Mouse (Mus musculus): ENCODE data around the gene Arfgap1.

Arfgap1 gene

GRCm38 (mm10) chr2:180986449-180986848 is 19.4 kb downstream of the Arfgap1 start, which contains the start of gene Col20a1:
TSS of gene Col20a1 (plus strand) at chr2:180986535.
- no peak for DNase-seq (ENCODE audit: low spot score in 2 of 2)

GRCm38 (mm10) chr2:180987001-180987400 is 20.0 kb downstream of the Arfgap1 start:
- no peak for DNase-seq (ENCODE audit: low spot score in 2 of 2)

- DNase-seq (ENCODE audit: low spot score in 2 of 2), result no peak
These were observed 20.5 kb downstream of the Arfgap1 start for GRCm38 (mm10) chr2:180987432-180988030.

GRCm38 (mm10) chr2:180988347-180988913 is 21.4 kb downstream of the Arfgap1 start:
- DNase-seq (ENCODE audit: low spot score in 2 of 2), result no peak

DNA sequence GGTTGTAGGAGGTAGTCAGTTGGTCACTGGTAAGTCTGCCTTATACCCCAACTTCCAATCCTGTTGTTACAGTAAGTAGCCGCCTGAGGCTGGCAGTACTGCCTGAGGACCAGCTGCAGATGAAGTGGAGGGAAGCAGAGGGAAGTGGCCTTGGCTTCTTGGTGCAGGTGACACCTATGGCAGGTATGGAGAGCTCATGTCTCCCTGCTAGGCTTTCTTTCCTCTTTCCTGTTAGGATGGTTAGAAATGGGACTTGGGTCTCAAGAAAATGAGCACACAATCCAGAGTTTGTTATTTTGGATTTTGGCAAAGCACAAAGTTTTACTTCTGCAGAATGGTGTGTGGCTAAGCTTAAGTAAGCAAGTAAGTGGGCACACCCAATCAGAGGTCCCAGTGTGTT is 21.9 kb downstream of the Arfgap1 start:
- DNase-seq (ENCODE audit: low spot score in 2 of 2), result no peak

DNA sequence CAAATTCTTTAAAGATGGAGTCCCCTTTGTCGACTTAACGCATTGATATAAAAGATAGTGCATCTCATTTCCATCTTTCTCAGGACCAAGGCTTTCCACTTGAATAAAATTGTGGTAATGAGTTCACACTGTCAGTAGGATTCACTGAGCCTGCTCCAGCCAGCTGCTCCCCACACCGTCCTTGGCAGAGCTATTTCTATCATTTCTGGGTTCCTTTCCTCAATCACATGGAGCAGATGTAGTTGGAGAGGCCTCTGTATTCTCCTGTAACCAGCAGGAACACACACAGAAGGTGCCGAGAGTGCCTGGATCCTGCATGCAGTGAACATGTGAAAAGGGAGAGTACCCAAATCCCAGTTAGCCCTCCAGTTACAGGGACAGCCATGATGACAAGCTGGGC is 23.3 kb downstream of the Arfgap1 start:
- no peak for DNase-seq (ENCODE audit: low spot score in 2 of 2)

DNA sequence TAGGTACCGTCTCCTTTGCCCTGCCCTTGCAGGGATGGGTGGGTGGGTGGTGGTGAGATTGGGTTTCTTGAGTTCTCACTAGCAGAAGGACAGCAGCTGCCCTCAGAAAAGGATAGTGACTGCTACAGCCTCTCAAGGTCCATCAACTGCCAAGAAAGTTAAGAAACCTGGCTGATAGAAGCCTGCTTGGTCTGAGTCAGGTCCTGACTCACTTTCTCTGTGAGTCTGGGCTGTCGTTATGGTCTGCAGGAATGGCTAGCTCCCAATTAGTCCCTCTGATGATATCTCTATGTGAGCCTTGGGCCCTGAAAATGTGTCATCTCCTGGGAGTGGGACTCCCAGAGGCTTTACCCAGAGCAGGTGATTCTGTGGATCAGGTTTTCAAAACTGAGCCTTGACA is 27.3 kb downstream of the Arfgap1 start:
- no peak for DNase-seq (ENCODE audit: low spot score in 2 of 2)

- no peak for DNase-seq (ENCODE audit: low spot score in 2 of 2)
These were observed 28.4 kb downstream of the Arfgap1 start for GRCm38 (mm10) chr2:180995457-180995856.

GRCm38 (mm10) chr2:180996436-180996835 is 29.4 kb downstream of the Arfgap1 start:
- DNase-seq (ENCODE audit: low spot score in 2 of 2), result peak in 1 of 2 experiments; percentile 33

- DNase-seq (ENCODE audit: low spot score in 2 of 2), result no peak
These were observed 29.9 kb downstream of the Arfgap1 start for GRCm38 (mm10) chr2:180996905-180997304.

GRCm38 (mm10) chr2:181007054-181007453 is 40.0 kb downstream of the Arfgap1 start:
- DNase-seq (ENCODE audit: low spot score in 2 of 2), result no peak

DNA sequence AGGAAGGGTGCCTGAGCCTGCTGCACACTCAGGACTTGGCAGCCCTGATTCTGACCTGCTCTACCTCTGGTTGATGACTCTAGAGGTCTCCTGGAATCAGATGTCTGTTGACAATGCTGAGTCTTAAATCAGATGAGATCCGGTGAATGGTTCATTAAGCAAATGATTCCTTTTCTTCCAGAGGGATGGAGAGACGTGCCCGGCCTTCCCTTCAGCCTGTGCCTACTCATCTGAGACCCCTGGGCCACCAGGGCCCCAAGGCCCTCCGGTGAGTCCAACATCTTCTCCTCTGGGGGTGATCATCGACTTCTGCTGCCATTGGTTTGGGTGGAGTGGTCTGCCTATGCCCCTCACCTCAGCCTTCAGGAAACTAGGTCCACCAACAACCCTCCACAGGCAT is 41.3 kb downstream of the Arfgap1 start:
- no peak for DNase-seq (ENCODE audit: low spot score in 2 of 2)

DNA sequence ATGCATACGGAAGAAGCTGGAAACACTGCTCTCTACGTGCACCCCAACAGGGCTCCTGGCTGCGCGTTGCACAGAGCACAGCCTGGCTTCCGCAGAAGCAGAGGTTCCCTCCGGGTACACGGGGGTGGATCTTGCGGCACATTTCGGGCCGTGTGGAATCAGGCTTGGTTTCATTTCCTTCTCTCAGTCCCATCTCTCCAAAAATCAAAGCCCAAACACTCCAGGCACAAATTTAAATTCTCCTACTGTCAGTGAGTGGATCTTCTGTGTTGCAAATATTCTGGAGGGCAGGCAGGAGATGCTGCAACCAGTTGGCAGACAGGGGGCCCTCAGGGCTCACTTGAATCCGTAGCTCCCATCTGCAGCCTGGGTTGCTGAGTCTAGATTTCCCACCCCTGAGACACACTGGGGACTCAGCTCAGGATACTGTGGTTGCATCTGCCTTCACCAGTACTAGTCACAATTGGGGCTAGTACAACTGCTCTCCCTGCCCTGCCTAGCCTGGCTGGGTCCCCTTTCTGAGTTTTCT is 64.4 kb downstream of the Arfgap1 start:
- DNase-seq (ENCODE audit: low spot score in 2 of 2), result no peak
